Mouse (Mus musculus) limb, embryonic 14.5 days (tissue): ENCODE data around the gene Ccdc184. TPM values are rescaled to one million over a fixed set of nuclear protein-coding genes. Genes with fewer than 3 reads are reported as not detected.

Experiments
- ATAC-seq: fragments of 200-750 bp; cut with Nextera tagmentation; 2 replicates; pipeline ENCODE4 v1.8.0; 2017; ENCODE audit warnings: low read depth, moderate number of reproducible peaks, moderate TSS enrichment; ENCODE audit not compliant: low FRiP score
- DNase-seq: peaks from one replicate; pipeline ENCODE4 v3.0.0-alpha.2; 2015; ENCODE audit warnings: low spot score
- H3K27ac ChIP-seq: fragments of 300-500 bp; sonication (generic); replicated peaks from 2 replicates; pipeline ENCODE4 v1.5.1; 2014; ENCODE audit warnings: low read depth, mild to moderate bottlenecking, low read length, moderate library complexity, mixed read lengths
- H3K27me3 ChIP-seq: fragments of 300-500 bp; sonication (generic); 2 replicates; pipeline ENCODE4 v1.6.1; 2014; ENCODE audit warnings: low read length, mixed read lengths; ENCODE audit not compliant: control insufficient read depth, insufficient read depth
- H3K36me3 ChIP-seq: fragments of 300-500 bp; sonication (generic); 2 replicates; pipeline ENCODE4 v1.6.1; 2014; ENCODE audit warnings: mild to moderate bottlenecking, low read length, moderate library complexity, mixed read lengths; ENCODE audit not compliant: control insufficient read depth, insufficient read depth
- H3K4me1 ChIP-seq: fragments of 300-500 bp; sonication (generic); 2 replicates; pipeline ENCODE4 v1.6.1; 2014; ENCODE audit warnings: antibody characterized with exemption, low read length, mixed read lengths; ENCODE audit not compliant: control insufficient read depth, insufficient read depth
- H3K4me2 ChIP-seq: fragments of 300-500 bp; sonication (generic); replicated peaks from 2 replicates; pipeline ENCODE4 v1.6.1; 2014; ENCODE audit warnings: low read depth, mild to moderate bottlenecking, low read length, moderate library complexity; ENCODE audit not compliant: severe bottlenecking
- H3K4me3 ChIP-seq: fragments of 300-500 bp; sonication (generic); replicated peaks from 2 replicates; pipeline ENCODE4 v1.5.1; 2014; ENCODE audit warnings: low read length
- H3K9ac ChIP-seq: fragments of 300-500 bp; sonication (generic); 2 replicates; pipeline ENCODE4 v1.6.1; 2014; ENCODE audit warnings: mild to moderate bottlenecking, low read depth, low read length, moderate library complexity; ENCODE audit not compliant: severe bottlenecking
- H3K9me3 ChIP-seq: fragments of 300-500 bp; sonication (generic); 2 replicates; pipeline ENCODE4 v1.6.1; 2016; ENCODE audit warnings: low read length; ENCODE audit not compliant: control insufficient read depth
- POLR2A ChIP-seq: fragments of 200-500 bp; IDR thresholded peaks from 2 replicates; pipeline ENCODE4 v1.8.0; 2012; ENCODE audit warnings: inconsistent platforms, mild to moderate bottlenecking, moderate library complexity, borderline replicate concordance; ENCODE audit not compliant: insufficient read depth, insufficient read length; ENCODE audit errors: extremely low read depth
- WGBS: fragments of 180-500 bp; shearing (Covaris S2); extraction: QIAGEN DNeasy Blood & Tissue Kit; methylation state at CpG from one replicate; pipeline ENCODE4 v1.1.7; 2014; 5-methylcytosine and 5-hydroxymethylcytosine counted together
- polyA plus RNA-seq, 2 experiments: library from polyadenylated mRNA; depleted of rRNA in 1 of 2; stranded (reverse) in 1 of 2; unstranded in 1 of 2; fragments of >200 nt; fragmentation: Nextera tagmentation in 1 of 2; extraction: Ambion mirVana in 1 of 2; gene quantifications; 2 replicates each; pipeline versions ENCODE4 v1.2.1 to v1.2.3; 2012 to 2014

Ccdc184 gene
- polyA plus RNA-seq, 2 experiments: 0.10 to 0.23 TPM

GRCm38 (mm10) chr15:98148356-98148755 is 18.6 kb upstream of the Ccdc184 start:
- ATAC-seq (no peak), DNase-seq (no peak)
- no peak overlapping the region for H3K4me2 ChIP-seq
- H3K9ac ChIP-seq: no peak overlapping the region
- H3K27ac ChIP-seq: no peak overlapping the region
- H3K36me3 ChIP-seq: no peaks in the 10 kb centered on the region
- H3K27me3 ChIP-seq: no peaks in the 10 kb centered on the region
- TF ChIP-seq POLR2A: no peak
- 0 out of 2 replicates have a peak, but pooled peaks cover 3% of the 10 kb centered on the region for H3K4me1 ChIP-seq
- WGBS: 76% methylated on average over 3 of the region's 3 CpGs
- H3K9me3 ChIP-seq: no peaks in the 10 kb centered on the region
- no peak overlapping the region for H3K4me3 ChIP-seq

GRCm38 (mm10) chr15:98149166-98149602 is 17.8 kb upstream of the Ccdc184 start:
- Histone ChIP-seq H3K9me3 (no peaks in the 10 kb centered on the region), H3K36me3 (no peaks in the 10 kb centered on the region), H3K9ac (no peak overlapping the region), H3K27ac (no peak overlapping the region), H3K4me2 (no peak overlapping the region), H3K27me3 (no peaks in the 10 kb centered on the region), H3K4me1 (0 out of 2 replicates have a peak, but pooled peaks cover 3% of the 10 kb centered on the region), H3K4me3 (no peak overlapping the region)
- no peak for TF ChIP-seq POLR2A
- DNase-seq: no peak
- no peak for ATAC-seq
- WGBS: 67% methylated on average over 10 of the region's 10 CpGs

GRCm38 (mm10) chr15:98152916-98153315 is 14.0 kb upstream of the Ccdc184 start:
- H3K27me3 ChIP-seq: no peaks in the 10 kb centered on the region
- H3K27ac ChIP-seq: no peak overlapping the region
- 54% methylated on average over 7 of the region's 7 CpGs for WGBS
- TF ChIP-seq POLR2A: no peak
- H3K4me1 ChIP-seq: no peaks in the 10 kb centered on the region
- H3K36me3 ChIP-seq: no peaks in the 10 kb centered on the region
- no peaks in the 10 kb centered on the region for H3K9me3 ChIP-seq
- no peak overlapping the region for H3K4me2 ChIP-seq
- no peak overlapping the region for H3K9ac ChIP-seq
- no peak for DNase-seq
- ATAC-seq: no peak
- H3K4me3 ChIP-seq: no peak overlapping the region

GRCm38 (mm10) chr15:98153625-98154024 is 13.3 kb upstream of the Ccdc184 start:
- Histone ChIP-seq H3K36me3 (no peaks in the 10 kb centered on the region), H3K4me1 (no peaks in the 10 kb centered on the region), H3K27ac (no peak overlapping the region), H3K9me3 (no peaks in the 10 kb centered on the region), H3K4me3 (no peak overlapping the region), H3K27me3 (no peaks in the 10 kb centered on the region), H3K4me2 (no peak overlapping the region), H3K9ac (no peak overlapping the region)
- TF ChIP-seq POLR2A: no peak
- DNase-seq (peak; percentile 69), ATAC-seq (no peak; the same call in 1 of the 2 replicates)
- 34% methylated on average over 3 of the region's 3 CpGs for WGBS

GRCm38 (mm10) chr15:98154146-98154545 is 12.8 kb upstream of the Ccdc184 start:
- H3K27me3 ChIP-seq: no peaks in the 10 kb centered on the region
- no peak for TF ChIP-seq POLR2A
- no peaks in the 10 kb centered on the region for H3K4me1 ChIP-seq
- ATAC-seq (no peak), DNase-seq (no peak)
- no peaks in the 10 kb centered on the region for H3K9me3 ChIP-seq
- H3K4me2 ChIP-seq: no peak overlapping the region
- no peaks in the 10 kb centered on the region for H3K36me3 ChIP-seq
- no peak overlapping the region for H3K4me3 ChIP-seq
- 60% methylated on average over 4 of the region's 4 CpGs for WGBS
- H3K27ac ChIP-seq: no peak overlapping the region
- no peak overlapping the region for H3K9ac ChIP-seq

- Histone ChIP-seq H3K4me3 (no peak overlapping the region), H3K36me3 (no peaks in the 10 kb centered on the region), H3K27me3 (no peaks in the 10 kb centered on the region), H3K27ac (no peak overlapping the region), H3K9me3 (no peaks in the 10 kb centered on the region), H3K9ac (no peak overlapping the region), H3K4me2 (no peak overlapping the region), H3K4me1 (no peaks in the 10 kb centered on the region)
- ATAC-seq (no peak), DNase-seq (no peak)
- no peak for TF ChIP-seq POLR2A
- WGBS: 76% methylated on average over 3 of the region's 3 CpGs
Measured at GRCm38 (mm10) chr15:98154631-98155030, 12.3 kb upstream of the Ccdc184 start.
